In genomic region chr5:122510651-122511157, GRCm38 (mm10) we compare ENCODE assay signal across 9 mouse cellular contexts. TPM values are rescaled to one million over a fixed set of nuclear protein-coding genes. Genes with fewer than 3 reads are reported as not detected.
DNase-seq lines count a peak whose midpoint lies in the region; ATAC-seq and TF ChIP-seq lines count a peak whose summit lies in the region.
"Had no signal": no experiment of that assay in that cellular context is flagged by ENCODE, and none has a peak within 500 bp of the region (broad histone marks: within the 10 kb centered on the region; RNA-seq: fewer than 3 reads in every experiment).

No protein-coding gene starts in this region.

- TF ChIP-seq POLR2A in thymus, adult 2 months (IDR thresholded peaks at IDR 0.05; ENCODE audit: control insufficient read depth, extremely low read depth, insufficient read depth, low read length, poor library complexity) = no peak

- no peaks in the 10 kb centered on the region for H3K9me3 ChIP-seq in hindbrain, postnatal 0 days (ENCODE audit: low read length)
- H3K9me3 ChIP-seq in hindbrain, embryonic 13.5 days = peaks cover 5% of the 10 kb centered on the region; the same call in 1 of the 2 replicates

- H3K4me2 ChIP-seq in hindbrain, postnatal 0 days (ENCODE audit: low read depth, low read length) = no peak overlapping the region
- no peak overlapping the region for H3K4me2 ChIP-seq in hindbrain, embryonic 13.5 days
- H3K4me2 ChIP-seq: embryonic facial prominence, embryonic 12.5 days had no signal

- no peak for DNase-seq in hindbrain, postnatal 0 days (ENCODE audit: low spot score)
- DNase-seq in heart, adult 8-10 months (ENCODE audit: low spot score) = peak; percentile 81
- DNase-seq in layer of hippocampus, adult 2 months (ENCODE audit: low spot score in 2 of 2) = peak; percentile 58 to 66
- no peak for DNase-seq in frontal cortex, postnatal 10 days (ENCODE audit: low spot score in 2 of 2)
- no peak for DNase-seq in thymus, adult 2 months
- DNase-seq in spleen, postnatal 10 days (ENCODE audit: low spot score in 2 of 2) = no peak

- 53% methylated on average over 17 of the region's 17 CpGs for WGBS in hindbrain, postnatal 0 days
- WGBS in hindbrain, embryonic 13.5 days = 68% methylated on average over 16 of the region's 17 CpGs
- 92% methylated on average over 17 of the region's 17 CpGs for WGBS in thymus, adult 2 months

- no peak for TF ChIP-seq CTCF in hindbrain, postnatal 0 days (IDR thresholded peaks at IDR 0.05; ENCODE audit: low read depth)
- no peak for TF ChIP-seq CTCF in layer of hippocampus, adult 2 months (conservative IDR thresholded peaks at IDR 0.05)
- no peak for TF ChIP-seq CTCF in thymus, adult 2 months (IDR thresholded peaks at IDR 0.05; ENCODE audit: borderline replicate concordance, control insufficient read depth, extremely low read depth, insufficient read depth, low read length, poor library complexity)

- 0 out of 2 replicates have a peak overlapping the region, but pooled peaks have one; percentile 27 for H3K27ac ChIP-seq in hindbrain, postnatal 0 days
- H3K27ac ChIP-seq in hindbrain, embryonic 13.5 days = no peak overlapping the region
- 0 out of 2 replicates have a peak overlapping the region, but pooled peaks have one; percentile 0 for H3K27ac ChIP-seq in brown adipose tissue, adult 24 weeks (replicated peaks; ENCODE audit: low read depth, low read length)
- H3K27ac ChIP-seq in layer of hippocampus, adult 2 months = peak overlapping the region; percentile 78
- no peak overlapping the region for H3K27ac ChIP-seq in thymus, adult 2 months (ENCODE audit: control insufficient read depth, insufficient read depth, low read length)

- no peak overlapping the region for H3K9ac ChIP-seq in hindbrain, postnatal 0 days (replicated peaks; ENCODE audit: low read length)
- no peak overlapping the region for H3K9ac ChIP-seq in hindbrain, embryonic 13.5 days
- H3K9ac ChIP-seq: embryonic facial prominence, embryonic 12.5 days had no signal

- H3K4me1 ChIP-seq in hindbrain, postnatal 0 days (ENCODE audit: insufficient read depth, low read length) = peaks cover 6% of the 10 kb centered on the region
- H3K4me1 ChIP-seq in hindbrain, embryonic 13.5 days (replicated peaks) = peaks cover 17% of the 10 kb centered on the region
- H3K4me1 ChIP-seq in brown adipose tissue, adult 24 weeks (ENCODE audit: control insufficient read depth, insufficient read depth, insufficient read length, low read length) = no peaks in the 10 kb centered on the region; the same call in 1 of the 2 replicates
- peaks cover 17% of the 10 kb centered on the region for H3K4me1 ChIP-seq in thymus, adult 2 months (replicated peaks; ENCODE audit: control insufficient read depth, insufficient read depth, low read length)

- ATAC-seq in hindbrain, postnatal 0 days = no peak
- no peak for ATAC-seq in hindbrain, embryonic 13.5 days (ENCODE audit: low FRiP score)

- no peak overlapping the region for H3K4me3 ChIP-seq in hindbrain, postnatal 0 days (ENCODE audit: low read length)
- no peak overlapping the region for H3K4me3 ChIP-seq in hindbrain, embryonic 13.5 days
- H3K4me3 ChIP-seq in brown adipose tissue, adult 24 weeks (ENCODE audit: insufficient read depth, low read depth, low read length) = no peak overlapping the region
- H3K4me3 ChIP-seq in layer of hippocampus, adult 2 months = no peak overlapping the region
- no peak overlapping the region for H3K4me3 ChIP-seq in thymus, adult 2 months (ENCODE audit: control insufficient read depth, insufficient read depth, low read length)
- H3K4me3 ChIP-seq: embryonic facial prominence, embryonic 12.5 days had no signal

- no peaks in the 10 kb centered on the region for H3K27me3 ChIP-seq in hindbrain, postnatal 0 days (ENCODE audit: insufficient read depth, low read length)
- H3K27me3 ChIP-seq in hindbrain, embryonic 13.5 days = no peaks in the 10 kb centered on the region
- H3K27me3 ChIP-seq in thymus, adult 2 months (ENCODE audit: control insufficient read depth, insufficient read depth, low read length) = no peaks in the 10 kb centered on the region
- H3K27me3 ChIP-seq: embryonic facial prominence, embryonic 12.5 days had no signal

- no peaks in the 10 kb centered on the region for H3K36me3 ChIP-seq in hindbrain, postnatal 0 days (ENCODE audit: insufficient read depth, low read length)
- no peaks in the 10 kb centered on the region for H3K36me3 ChIP-seq in hindbrain, embryonic 13.5 days
- no peaks in the 10 kb centered on the region for H3K36me3 ChIP-seq in thymus, adult 2 months (ENCODE audit: control insufficient read depth, insufficient read depth, low read length)
- H3K36me3 ChIP-seq: embryonic facial prominence, embryonic 12.5 days had no signal

RNA-seq across cellular contexts. Expression of gene Atp2a2, which starts 8.7 kb away (rescaled TPM):
- 200 and 204 TPM in 2 replicates for total RNA-seq in hindbrain, postnatal 0 days (2014; rRNA removed)
- 46.2 and 47.4 TPM in 2 replicates for polyA plus RNA-seq in hindbrain, postnatal 0 days (2015; fragmentation: Nextera tagmentation; extraction: Ambion mirVana)
- 39.4 and 41.2 TPM in 2 replicates for polyA plus RNA-seq in hindbrain, embryonic 13.5 days (2015; fragmentation: Nextera tagmentation; extraction: Ambion mirVana)
- polyA plus RNA-seq in brown adipose tissue, adult 24 weeks (2012; ENCODE audit: insufficient read depth, insufficient read length, missing spikeins) = 77.3 and 79.4 TPM in 2 replicates
- over 10,000 TPM; 11,934 to 13,904 (median 12,774) TPM for total RNA-seq in heart, adult 8-10 months (2022)
- 100 to 1,000 TPM; 588 to 630 TPM for total RNA-seq in layer of hippocampus, adult 2 months (2021)
- 84.7 and 175 TPM in 2 replicates for polyA plus RNA-seq in thymus, adult 2 months (2012; rRNA removed)

Comparison
In these comparisons a context has a peak if more than half of its experiments do, and no peak if none do; other contexts are left out.
1. H3K27ac ChIP-seq: peak in hindbrain, postnatal 0 days (single experiment), brown adipose tissue, adult 24 weeks (single experiment) and layer of hippocampus, adult 2 months (single experiment); none in hindbrain, embryonic 13.5 days (single experiment) and thymus, adult 2 months (single experiment).
2. DNase-seq: peak in heart, adult 8-10 months (single experiment) and layer of hippocampus, adult 2 months (2 of 2); none in hindbrain, postnatal 0 days (single experiment), frontal cortex, postnatal 10 days (0 of 2), thymus, adult 2 months (single experiment) and spleen, postnatal 10 days (0 of 2).